In the genomic region with DNA sequence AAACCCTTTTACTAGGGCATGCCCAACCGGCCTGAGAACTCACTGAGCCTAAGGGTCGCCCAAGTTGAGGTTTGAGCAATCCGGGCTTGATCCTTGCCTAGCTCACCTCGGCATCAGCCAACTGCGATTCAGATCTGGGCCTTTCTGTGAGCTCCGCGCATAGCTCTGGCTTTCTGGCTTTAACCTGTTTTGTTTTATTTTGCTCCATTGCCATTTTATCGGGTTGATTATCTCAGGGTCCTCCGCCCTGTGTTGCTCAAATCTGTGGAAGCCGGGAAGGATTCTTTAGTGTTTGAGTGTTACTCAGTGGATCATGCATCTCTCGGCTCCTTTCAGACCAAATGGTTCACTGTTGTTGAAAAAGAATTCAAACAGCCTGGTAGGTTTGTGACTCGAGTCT, we compare ENCODE assay signal across 13 mouse cellular contexts. TPM values are rescaled to one million over a fixed set of nuclear protein-coding genes. Genes with fewer than 3 reads are reported as not detected.
DNase-seq lines count a peak whose midpoint lies in the region; ATAC-seq lines count a peak whose summit lies in the region.
"Had no signal": no experiment of that assay in that cellular context is flagged by ENCODE, and none has a peak within 500 bp of the region (broad histone marks: within the 10 kb centered on the region; RNA-seq: fewer than 3 reads in every experiment).

No protein-coding gene starts in this region.

- H3K9ac ChIP-seq in intestine, embryonic 16.5 days (ENCODE audit: low read depth, low read length) = peak overlapping the region; percentile 68
- peak overlapping the region; percentile 96 for H3K9ac ChIP-seq in neural tube, embryonic 12.5 days
- H3K9ac ChIP-seq: embryonic facial prominence, embryonic 13.5 days; liver, embryonic 13.5 days had no signal

- DNase-seq in adrenal gland, postnatal 14 days = peak; percentile 44
- DNase-seq in adrenal gland, postnatal 4 days (ENCODE audit: low spot score in 2 of 2) = no peak
- DNase-seq in embryo, embryonic 10 days (ENCODE audit: low spot score) = peak; percentile 70
- DNase-seq in lung, postnatal 14 days = no peak
- no peak for DNase-seq in B cell, adult 2 months
- DNase-seq in urinary bladder, adult 18-20 months (ENCODE audit: low spot score in 2 of 2) = no peak
- DNase-seq: liver, embryonic 13.5 days had no signal

- peaks cover 18% of the 10 kb centered on the region for H3K27me3 ChIP-seq in intestine, embryonic 16.5 days (replicated peaks; ENCODE audit: control insufficient read depth, insufficient read depth, low read length)
- H3K27me3 ChIP-seq in neural tube, embryonic 12.5 days (replicated peaks) = no peaks in the 10 kb centered on the region

- no peaks in the 10 kb centered on the region for H3K36me3 ChIP-seq in intestine, embryonic 16.5 days (ENCODE audit: control insufficient read depth, insufficient read depth, low read length)
- no peaks in the 10 kb centered on the region; the same call in 1 of the 2 replicates for H3K36me3 ChIP-seq in neural tube, embryonic 12.5 days
- H3K36me3 ChIP-seq: embryonic facial prominence, embryonic 13.5 days; liver, embryonic 13.5 days had no signal

- 26% methylated on average over 12 of the region's 12 CpGs for whole genome bisulfite sequencing in intestine, embryonic 16.5 days
- under 1% methylated on average over 12 of the region's 12 CpGs for WGBS in neural tube, embryonic 12.5 days

- peak overlapping the region; percentile 25 for H3K4me3 ChIP-seq in intestine, embryonic 16.5 days (ENCODE audit: low read length)
- peak overlapping the region; percentile 47 for H3K4me3 ChIP-seq in neural tube, embryonic 12.5 days
- H3K4me3 ChIP-seq: embryonic facial prominence, embryonic 13.5 days; liver, embryonic 13.5 days had no signal

- ATAC-seq in intestine, embryonic 16.5 days = no peak
- ATAC-seq in neural tube, embryonic 12.5 days (ENCODE audit: low FRiP score, low read depth) = no peak
- ATAC-seq: midbrain, embryonic 16.5 days had no signal

- no peaks in the 10 kb centered on the region for H3K9me3 ChIP-seq in intestine, embryonic 16.5 days (ENCODE audit: control insufficient read depth, low read length)
- no peaks in the 10 kb centered on the region for H3K9me3 ChIP-seq in neural tube, embryonic 12.5 days
- H3K9me3 ChIP-seq: embryonic facial prominence, embryonic 13.5 days; liver, embryonic 13.5 days had no signal

- 0 out of 2 replicates have a peak overlapping the region, but pooled peaks have one; percentile 1 for H3K27ac ChIP-seq in intestine, embryonic 16.5 days (ENCODE audit: low read length)
- peak overlapping the region; percentile 98 for H3K27ac ChIP-seq in neural tube, embryonic 12.5 days
- H3K27ac ChIP-seq: embryonic facial prominence, embryonic 13.5 days; liver, embryonic 13.5 days had no signal

- peak overlapping the region; percentile 48 for H3K4me2 ChIP-seq in intestine, embryonic 16.5 days (ENCODE audit: low read depth, low read length)
- H3K4me2 ChIP-seq in neural tube, embryonic 12.5 days (replicated peaks) = peak overlapping the region; percentile 73
- H3K4me2 ChIP-seq: embryonic facial prominence, embryonic 13.5 days had no signal

- H3K4me1 ChIP-seq in intestine, embryonic 16.5 days (ENCODE audit: control insufficient read depth, insufficient read depth, low read length) = peaks cover 18% of the 10 kb centered on the region
- peaks cover 86% of the 10 kb centered on the region for H3K4me1 ChIP-seq in neural tube, embryonic 12.5 days
- H3K4me1 ChIP-seq: liver, embryonic 13.5 days had no signal

RNA-seq across cellular contexts. Expression of gene Hoxc4, which starts 40.0 kb away (rescaled TPM):
- total RNA-seq in adrenal gland, postnatal 14 days (2021) = 6.8 and 7.7 TPM in 2 replicates
- total RNA-seq in adrenal gland, postnatal 4 days (2021) = 10 to 100 TPM; 11.3 to 13.4 TPM
- 8.8 and 9.7 TPM in 2 replicates for polyA plus RNA-seq in intestine, embryonic 16.5 days (2015; fragmentation: Nextera tagmentation; extraction: Ambion mirVana)
- 69.5 and 77.4 TPM in 2 replicates for polyA plus RNA-seq in neural tube, embryonic 12.5 days (2016; fragmentation: Nextera tagmentation; extraction: Ambion mirVana)
- total RNA-seq: layer of hippocampus, adult 8-10 months had no signal
- polyA plus RNA-seq: frontal cortex, adult 2 months; midbrain, embryonic 16.5 days had no signal

Comparison
In these comparisons a context has a peak if more than half of its experiments do, and no peak if none do; other contexts are left out.
1. DNase-seq: peak in adrenal gland, postnatal 14 days (single experiment) and embryo, embryonic 10 days (single experiment); none in adrenal gland, postnatal 4 days (0 of 2), lung, postnatal 14 days (single experiment), B cell, adult 2 months (0 of 2) and urinary bladder, adult 18-20 months (0 of 2).